Mouse (Mus musculus): ENCODE results near the gene Arhgap45.

GRCm38 (mm10) chr10:79979401-79980155 is 36.9 kb upstream of the Arhgap45 start:
- TF ChIP-seq GATA1 (IDR thresholded peaks at IDR 0.05; ENCODE audit: borderline replicate concordance, low read length) (no peak), FLI1 (IDR thresholded peaks at IDR 0.05; ENCODE audit: low read length) (no peak)

All from megakaryocyte, embryonic 14.5 days (primary cell).